Mouse (Mus musculus): ENCODE measurements at regions not wholly inside any gene's neighbourhood (a gene's known extent, or its start where the extent isn't known, plus 50 kb on each side); places are given as distances from the start of the nearest gene placed in this dataset.

DNA sequence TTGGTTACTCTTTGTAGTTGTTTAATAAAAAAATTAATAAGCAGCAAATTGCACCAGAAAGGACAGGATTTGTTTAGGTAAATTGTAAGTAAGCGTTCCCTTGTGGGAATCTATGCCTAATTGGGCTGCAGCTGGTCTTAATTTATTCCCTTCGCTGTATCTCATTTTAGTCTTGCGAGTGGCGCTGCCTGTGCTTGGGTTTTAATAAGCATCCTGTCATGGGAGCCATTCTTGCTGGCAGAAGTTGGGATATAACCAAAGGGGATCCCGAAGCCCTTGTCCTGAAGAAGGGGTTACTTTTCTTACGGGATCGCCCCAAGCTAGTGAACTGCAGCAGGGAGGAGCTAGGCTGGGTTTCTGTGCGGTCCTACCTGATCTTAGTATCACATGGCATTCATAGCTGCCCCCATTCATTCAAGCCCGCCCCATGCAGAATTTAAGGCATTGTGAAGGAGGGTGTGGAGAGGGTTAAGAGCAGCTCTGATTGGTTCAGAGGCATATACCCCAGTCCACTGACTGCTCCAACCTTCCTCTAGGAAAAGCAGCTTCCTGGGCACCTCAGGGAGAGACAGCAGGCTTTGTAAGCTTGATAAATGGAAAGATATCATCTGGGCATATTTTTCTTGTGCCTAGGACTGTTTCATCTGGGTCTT is 96.4 kb upstream of the Tmem260 start:
- 38% methylated on average over 9 of the region's 9 CpGs for WGBS
- no peak; the same call in 1 of the 2 replicates for ATAC-seq (replicated peaks; ENCODE audit: insufficient number of reproducible peaks, low FRiP score, low TSS enrichment, low read depth)
- DNase-seq (ENCODE audit: low spot score): peak; percentile 70
- H3K27ac ChIP-seq (replicated peaks; ENCODE audit: low read depth, low read length): no peak overlapping the region
- H3K4me3 ChIP-seq (ENCODE audit: low read depth, low read length): no peak overlapping the region
- no peak overlapping the region for H3K9ac ChIP-seq (replicated peaks; ENCODE audit: low read length)
- H3K4me2 ChIP-seq (ENCODE audit: low read depth, low read length): no peak overlapping the region; the same call in 1 of the 2 replicates
- H3K9me3 ChIP-seq (replicated peaks; ENCODE audit: control insufficient read depth, low read length): no peaks in the 10 kb centered on the region
- no peaks in the 10 kb centered on the region for H3K36me3 ChIP-seq (replicated peaks; ENCODE audit: control insufficient read depth, insufficient read depth, low read depth, low read length)
- H3K4me1 ChIP-seq (ENCODE audit: control insufficient read depth, insufficient read depth, low read length): peaks cover 2% of the 10 kb centered on the region; the same call in 1 of the 2 replicates
- no peaks in the 10 kb centered on the region for H3K27me3 ChIP-seq (ENCODE audit: control insufficient read depth, insufficient read depth, low read length)

DNA sequence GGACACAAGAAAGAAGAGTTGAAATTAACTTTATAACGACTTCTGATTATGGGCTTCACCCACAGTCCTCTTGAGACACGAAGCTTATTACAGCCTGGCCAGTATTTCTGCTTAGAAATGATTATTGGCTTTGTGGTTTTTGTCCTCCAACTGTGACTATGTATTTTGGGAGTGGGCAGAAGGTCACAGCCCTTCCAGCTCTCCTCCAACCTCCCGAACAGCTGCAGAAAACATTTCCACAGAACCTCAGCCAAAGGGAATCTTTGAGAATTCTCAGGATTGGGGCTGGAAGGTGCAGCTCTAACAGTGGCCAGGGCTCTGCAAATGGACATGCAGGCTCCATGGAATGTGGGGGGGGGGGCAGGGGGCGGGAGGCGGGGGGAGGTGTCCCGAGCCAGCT is 94.3 kb upstream of the Tmem260 start:
- WGBS: 60% methylated on average over 6 of the region's 6 CpGs

DNA sequence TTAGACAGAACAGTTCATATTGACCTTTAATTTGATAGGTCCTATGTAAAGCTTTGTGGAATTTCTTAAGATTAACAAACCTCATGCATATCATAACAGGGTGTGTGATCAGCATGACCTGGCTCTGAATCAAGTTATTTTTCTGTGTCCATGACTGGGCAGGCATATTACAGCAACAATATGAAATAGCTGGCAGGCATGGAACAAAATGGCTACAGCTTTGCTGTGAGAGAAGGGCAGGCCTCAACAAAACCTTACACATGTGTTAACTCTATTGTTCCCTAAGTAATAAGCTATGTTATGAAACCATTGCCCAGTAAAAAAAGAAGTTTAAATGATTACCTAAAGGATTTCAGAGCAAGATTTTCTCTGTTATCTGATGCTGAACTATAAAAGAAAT is 93.1 kb upstream of the Tmem260 start:
- Histone ChIP-seq H3K36me3 (replicated peaks; ENCODE audit: control insufficient read depth, insufficient read depth, low read depth, low read length) (no peaks in the 10 kb centered on the region), H3K9me3 (replicated peaks; ENCODE audit: control insufficient read depth, low read length) (no peaks in the 10 kb centered on the region), H3K4me3 (ENCODE audit: low read depth, low read length) (no peak overlapping the region), H3K4me1 (ENCODE audit: control insufficient read depth, insufficient read depth, low read length) (peaks cover 2% of the 10 kb centered on the region; the same call in 1 of the 2 replicates), H3K27me3 (ENCODE audit: control insufficient read depth, insufficient read depth, low read length) (no peaks in the 10 kb centered on the region), H3K9ac (replicated peaks; ENCODE audit: low read length) (no peak overlapping the region), H3K27ac (replicated peaks; ENCODE audit: low read depth, low read length) (no peak overlapping the region), H3K4me2 (ENCODE audit: low read depth, low read length) (no peak overlapping the region)
- ATAC-seq (replicated peaks; ENCODE audit: insufficient number of reproducible peaks, low FRiP score, low TSS enrichment, low read depth): no peak
- no peak for DNase-seq (ENCODE audit: low spot score)

More for the DNA sequence above, 94.3 kb upstream of the Tmem260 start:
- H3K36me3 ChIP-seq (replicated peaks; ENCODE audit: control insufficient read depth, insufficient read depth, low read depth, low read length): no peaks in the 10 kb centered on the region
- no peak overlapping the region for H3K4me2 ChIP-seq (ENCODE audit: low read depth, low read length)
- no peaks in the 10 kb centered on the region for H3K27me3 ChIP-seq (ENCODE audit: control insufficient read depth, insufficient read depth, low read length)
- no peaks in the 10 kb centered on the region for H3K9me3 ChIP-seq (replicated peaks; ENCODE audit: control insufficient read depth, low read length)
- no peak overlapping the region for H3K4me3 ChIP-seq (ENCODE audit: low read depth, low read length)
- ATAC-seq (replicated peaks; ENCODE audit: insufficient number of reproducible peaks, low FRiP score, low TSS enrichment, low read depth): no peak
- H3K9ac ChIP-seq (replicated peaks; ENCODE audit: low read length): no peak overlapping the region
- no peak for DNase-seq (ENCODE audit: low spot score)
- H3K4me1 ChIP-seq (ENCODE audit: control insufficient read depth, insufficient read depth, low read length): peaks cover 2% of the 10 kb centered on the region; the same call in 1 of the 2 replicates
- no peak overlapping the region for H3K27ac ChIP-seq (replicated peaks; ENCODE audit: low read depth, low read length)

DNA sequence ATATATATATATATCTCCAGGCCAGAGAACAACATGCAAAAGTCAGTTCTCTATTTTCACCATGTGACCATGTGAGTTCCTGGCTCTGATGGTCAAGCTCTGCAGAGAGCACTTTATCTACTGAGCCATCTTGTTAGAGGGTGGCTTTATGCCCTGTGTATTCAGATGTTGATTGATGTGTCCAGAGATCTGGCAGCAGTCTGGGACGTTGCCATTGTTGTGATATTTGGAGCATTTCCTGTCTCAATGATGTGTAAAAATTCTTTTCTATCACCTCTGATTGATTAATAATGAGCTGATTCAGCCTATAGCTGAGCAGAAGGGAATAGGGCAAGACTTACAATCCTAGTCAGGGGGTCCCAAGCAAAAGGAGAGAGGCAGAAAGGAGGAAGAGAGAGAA is 91.7 kb upstream of the Tmem260 start:
- Histone ChIP-seq H3K27ac (replicated peaks; ENCODE audit: low read depth, low read length) (no peak overlapping the region), H3K36me3 (replicated peaks; ENCODE audit: control insufficient read depth, insufficient read depth, low read depth, low read length) (no peaks in the 10 kb centered on the region), H3K9ac (replicated peaks; ENCODE audit: low read length) (no peak overlapping the region), H3K27me3 (ENCODE audit: control insufficient read depth, insufficient read depth, low read length) (no peaks in the 10 kb centered on the region), H3K4me3 (ENCODE audit: low read depth, low read length) (no peak overlapping the region), H3K4me2 (ENCODE audit: low read depth, low read length) (no peak overlapping the region), H3K4me1 (ENCODE audit: control insufficient read depth, insufficient read depth, low read length) (peaks cover 2% of the 10 kb centered on the region; the same call in 1 of the 2 replicates), H3K9me3 (replicated peaks; ENCODE audit: control insufficient read depth, low read length) (no peaks in the 10 kb centered on the region)
- DNase-seq (ENCODE audit: low spot score) (no peak), ATAC-seq (replicated peaks; ENCODE audit: insufficient number of reproducible peaks, low FRiP score, low TSS enrichment, low read depth) (no peak)
- WGBS: 33% methylated on average over 1 of the region's 1 CpGs

DNA sequence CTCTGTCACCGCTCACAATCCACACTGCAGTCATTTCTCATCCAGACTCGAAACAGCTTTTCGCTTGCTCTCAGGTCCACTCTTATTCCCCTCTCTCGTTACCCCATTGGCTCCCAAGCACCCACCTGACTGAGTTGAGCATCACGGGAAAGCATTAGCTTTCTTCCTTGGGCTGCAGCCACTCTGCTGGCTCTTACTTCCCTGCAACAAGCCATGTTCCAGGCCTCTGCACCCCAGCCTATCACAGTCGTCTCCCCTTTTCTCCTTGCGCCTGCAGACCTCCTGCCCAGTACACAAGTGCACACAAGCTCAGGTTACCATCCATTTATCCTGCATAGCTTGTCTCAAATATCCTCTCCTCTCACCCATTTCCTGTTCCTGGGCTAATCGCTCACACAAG is 88.5 kb upstream of the Tmem260 start:
- peak; percentile 39 for DNase-seq (ENCODE audit: low spot score)
- WGBS: 49% methylated on average over 8 of the region's 8 CpGs
- ATAC-seq (replicated peaks; ENCODE audit: insufficient number of reproducible peaks, low FRiP score, low TSS enrichment, low read depth): peak; percentile 44; the same call in 1 of the 2 replicates

DNA sequence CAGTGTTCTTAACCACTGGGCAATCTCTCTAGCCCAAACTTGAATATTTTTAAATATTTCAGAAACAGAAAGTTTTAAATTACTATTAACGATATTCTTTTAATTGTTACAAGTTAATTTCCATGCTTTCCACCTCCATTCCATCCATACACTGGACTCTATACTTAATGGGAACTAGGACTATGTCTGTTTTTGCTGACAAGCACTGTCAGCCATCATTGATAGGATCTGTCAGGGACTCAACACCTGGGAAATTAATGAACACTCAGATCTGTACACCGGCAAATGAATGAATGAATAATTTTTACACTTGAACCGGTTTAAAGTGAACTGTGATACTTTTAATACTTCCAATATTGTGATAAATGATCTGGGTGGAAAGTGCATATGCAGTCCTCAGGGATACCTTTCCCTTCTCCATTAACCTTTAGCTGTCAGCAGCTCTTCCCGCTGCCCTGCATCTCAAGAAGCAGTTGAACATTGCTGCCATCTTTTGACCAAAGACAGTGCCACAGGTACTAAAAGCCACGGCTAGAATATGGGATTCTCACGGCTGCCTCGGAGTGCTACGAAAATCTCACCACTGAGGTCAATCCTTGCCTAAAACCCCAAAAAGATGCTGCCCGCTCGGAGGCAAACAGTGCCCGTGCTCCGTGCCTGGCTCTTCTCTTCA is 87.3 kb upstream of the Tmem260 start:
- Histone ChIP-seq H3K36me3 (replicated peaks; ENCODE audit: control insufficient read depth, insufficient read depth, low read depth, low read length) (no peaks in the 10 kb centered on the region), H3K4me3 (ENCODE audit: low read depth, low read length) (no peak overlapping the region), H3K9me3 (replicated peaks; ENCODE audit: control insufficient read depth, low read length) (no peaks in the 10 kb centered on the region), H3K9ac (replicated peaks; ENCODE audit: low read length) (no peak overlapping the region), H3K27ac (replicated peaks; ENCODE audit: low read depth, low read length) (no peak overlapping the region), H3K4me2 (ENCODE audit: low read depth, low read length) (no peak overlapping the region), H3K27me3 (ENCODE audit: control insufficient read depth, insufficient read depth, low read length) (no peaks in the 10 kb centered on the region), H3K4me1 (ENCODE audit: control insufficient read depth, insufficient read depth, low read length) (no peaks in the 10 kb centered on the region)
- DNase-seq (ENCODE audit: low spot score) (peak; percentile 77), ATAC-seq (replicated peaks; ENCODE audit: insufficient number of reproducible peaks, low FRiP score, low TSS enrichment, low read depth) (no peak)
- WGBS: 43% methylated on average over 12 of the region's 12 CpGs

More for the DNA sequence above, 88.5 kb upstream of the Tmem260 start:
- no peaks in the 10 kb centered on the region for H3K27me3 ChIP-seq (ENCODE audit: control insufficient read depth, insufficient read depth, low read length)
- H3K9me3 ChIP-seq (replicated peaks; ENCODE audit: control insufficient read depth, low read length): no peaks in the 10 kb centered on the region
- H3K4me3 ChIP-seq (ENCODE audit: low read depth, low read length): no peak overlapping the region
- H3K27ac ChIP-seq (replicated peaks; ENCODE audit: low read depth, low read length): no peak overlapping the region
- no peak overlapping the region for H3K4me2 ChIP-seq (ENCODE audit: low read depth, low read length)
- no peaks in the 10 kb centered on the region for H3K36me3 ChIP-seq (replicated peaks; ENCODE audit: control insufficient read depth, insufficient read depth, low read depth, low read length)
- H3K4me1 ChIP-seq (ENCODE audit: control insufficient read depth, insufficient read depth, low read length): no peaks in the 10 kb centered on the region
- H3K9ac ChIP-seq (replicated peaks; ENCODE audit: low read length): no peak overlapping the region

DNA sequence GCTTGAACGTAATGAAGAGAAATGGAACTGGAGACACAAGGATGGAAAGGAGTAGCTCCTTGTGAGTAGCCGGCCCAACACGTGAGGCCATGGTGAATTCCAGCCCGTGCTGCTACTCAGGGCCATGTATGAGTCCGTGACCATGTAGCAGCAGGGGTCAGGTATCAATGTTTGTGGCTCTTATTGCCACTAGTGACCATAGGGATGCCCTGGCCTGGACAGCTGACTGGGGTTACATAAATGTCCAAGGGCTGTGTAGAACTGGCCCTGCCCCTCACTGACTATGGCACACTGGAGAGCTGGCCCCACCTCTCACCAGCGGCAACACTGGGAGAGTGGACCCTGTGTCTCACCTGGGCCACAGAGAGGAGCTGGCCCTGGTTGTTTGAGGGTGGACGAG is 84.1 kb upstream of the Tmem260 start:
- H3K27ac ChIP-seq (replicated peaks; ENCODE audit: low read depth, low read length): no peak overlapping the region
- no peak for ATAC-seq (replicated peaks; ENCODE audit: insufficient number of reproducible peaks, low FRiP score, low TSS enrichment, low read depth)
- no peak overlapping the region for H3K4me3 ChIP-seq (ENCODE audit: low read depth, low read length)
- no peaks in the 10 kb centered on the region for H3K4me1 ChIP-seq (ENCODE audit: control insufficient read depth, insufficient read depth, low read length)
- no peak overlapping the region for H3K4me2 ChIP-seq (ENCODE audit: low read depth, low read length)
- no peak overlapping the region for H3K9ac ChIP-seq (replicated peaks; ENCODE audit: low read length)
- H3K27me3 ChIP-seq (ENCODE audit: control insufficient read depth, insufficient read depth, low read length): no peaks in the 10 kb centered on the region
- no peaks in the 10 kb centered on the region for H3K9me3 ChIP-seq (replicated peaks; ENCODE audit: control insufficient read depth, low read length)
- DNase-seq (ENCODE audit: low spot score): no peak
- WGBS: 88% methylated on average over 7 of the region's 7 CpGs
- no peaks in the 10 kb centered on the region for H3K36me3 ChIP-seq (replicated peaks; ENCODE audit: control insufficient read depth, insufficient read depth, low read depth, low read length)

DNA sequence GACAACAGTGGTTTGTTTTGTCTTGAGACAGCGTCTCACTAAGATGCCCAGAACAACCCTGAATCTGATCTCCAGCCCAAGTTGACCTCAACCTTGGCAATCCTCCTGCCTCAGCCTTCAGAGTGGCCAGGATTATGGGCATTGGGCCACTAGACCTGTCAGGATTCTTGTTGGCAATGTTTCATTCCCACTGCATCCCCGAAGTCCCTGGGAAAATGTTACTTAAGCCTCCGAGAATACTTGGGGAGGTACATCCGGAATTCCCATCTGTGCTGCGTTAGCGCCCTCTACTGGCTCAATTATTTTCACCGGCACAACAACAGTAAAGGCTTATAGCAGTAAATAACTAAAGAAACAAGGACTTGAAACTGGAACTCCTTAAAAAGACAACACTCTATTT is 78.9 kb upstream of the Tmem260 start:
- DNase-seq (ENCODE audit: low spot score) (peak; percentile 88), ATAC-seq (replicated peaks; ENCODE audit: insufficient number of reproducible peaks, low FRiP score, low TSS enrichment, low read depth) (no peak; the same call in 1 of the 2 replicates)
- no peaks in the 10 kb centered on the region for H3K27me3 ChIP-seq (ENCODE audit: control insufficient read depth, insufficient read depth, low read length)
- H3K4me2 ChIP-seq (ENCODE audit: low read depth, low read length): no peak overlapping the region
- H3K4me1 ChIP-seq (ENCODE audit: control insufficient read depth, insufficient read depth, low read length): no peaks in the 10 kb centered on the region
- H3K9ac ChIP-seq (replicated peaks; ENCODE audit: low read length): no peak overlapping the region
- WGBS: 19% methylated on average over 7 of the region's 7 CpGs
- H3K9me3 ChIP-seq (replicated peaks; ENCODE audit: control insufficient read depth, low read length): no peaks in the 10 kb centered on the region
- H3K27ac ChIP-seq (replicated peaks; ENCODE audit: low read depth, low read length): no peak overlapping the region
- no peaks in the 10 kb centered on the region for H3K36me3 ChIP-seq (replicated peaks; ENCODE audit: control insufficient read depth, insufficient read depth, low read depth, low read length)
- no peak overlapping the region for H3K4me3 ChIP-seq (ENCODE audit: low read depth, low read length)

Measured in embryonic facial prominence, embryonic 11.5 days (tissue).